Mouse (Mus musculus) myocyte (in vitro differentiated cells): ENCODE data around the gene Brf1.

Experiments
- CEBPB ChIP-seq: IDR thresholded peaks from 2 replicates; pipeline ENCODE4 v1.6.1; 2011; ENCODE audit warnings: mild to moderate bottlenecking, moderate library complexity; ENCODE audit not compliant: poor library complexity, insufficient read depth, severe bottlenecking
- E2F4 ChIP-seq: IDR thresholded peaks from one replicate; pipeline ENCODE4 v1.6.1; 2011; ENCODE audit warnings: mild to moderate bottlenecking, control low read depth, moderate library complexity; ENCODE audit not compliant: insufficient read depth
- MAX ChIP-seq: IDR thresholded peaks from one replicate; pipeline ENCODE4 v1.6.1; 2011; ENCODE audit warnings: low read depth, mild to moderate bottlenecking, control low read depth
- MYOD1 ChIP-seq, 3 experiments: IDR thresholded peaks; one replicate each; pipeline ENCODE4 v1.6.1; 2011; ENCODE audit warnings: control low read depth in 2 of 3, low read depth in 2 of 3, mild to moderate bottlenecking in 2 of 3, moderate library complexity in 1 of 3; ENCODE audit not compliant: insufficient read length in 2 of 3, control insufficient read depth in 1 of 3
- MYOG ChIP-seq, 3 experiments: IDR thresholded peaks; one replicate each; pipeline ENCODE4 v1.6.1; 2011; ENCODE audit warnings: control low read depth in 2 of 3, low read depth in 2 of 3, mild to moderate bottlenecking in 2 of 3; ENCODE audit not compliant: insufficient read length in 2 of 3, control insufficient read depth in 1 of 3, insufficient read depth in 1 of 3
- POLR2A ChIP-seq: IDR thresholded peaks from one replicate; pipeline ENCODE4 v1.6.1; 2011; ENCODE audit warnings: low read depth, mild to moderate bottlenecking, control low read depth, moderate library complexity; ENCODE audit not compliant: insufficient read length
- POLR2AphosphoS2 ChIP-seq: IDR thresholded peaks from one replicate; pipeline ENCODE4 v1.6.1; 2011; ENCODE audit warnings: low read depth, control low read depth; ENCODE audit not compliant: insufficient read length
- REST ChIP-seq: IDR thresholded peaks from one replicate; pipeline ENCODE4 v1.6.1; 2011; ENCODE audit warnings: mild to moderate bottlenecking, control low read depth, moderate library complexity; ENCODE audit not compliant: insufficient read depth, insufficient read length
- SRF ChIP-seq: IDR thresholded peaks from one replicate; pipeline ENCODE4 v1.6.1; 2011; ENCODE audit warnings: low read depth; ENCODE audit not compliant: control insufficient read depth, insufficient read length
- TCF12 ChIP-seq: IDR thresholded peaks from one replicate; pipeline ENCODE4 v1.6.1; 2011; ENCODE audit warnings: mild to moderate bottlenecking, control low read depth; ENCODE audit not compliant: poor library complexity, insufficient read depth, severe bottlenecking
- TCF3 ChIP-seq: IDR thresholded peaks from one replicate; pipeline ENCODE4 v1.6.1; 2011; ENCODE audit warnings: low read depth, control low read depth; ENCODE audit not compliant: insufficient read length
- USF1 ChIP-seq: IDR thresholded peaks from one replicate; pipeline ENCODE4 v1.6.1; 2011; ENCODE audit warnings: low read depth, mild to moderate bottlenecking, control low read depth, moderate library complexity

DNA sequence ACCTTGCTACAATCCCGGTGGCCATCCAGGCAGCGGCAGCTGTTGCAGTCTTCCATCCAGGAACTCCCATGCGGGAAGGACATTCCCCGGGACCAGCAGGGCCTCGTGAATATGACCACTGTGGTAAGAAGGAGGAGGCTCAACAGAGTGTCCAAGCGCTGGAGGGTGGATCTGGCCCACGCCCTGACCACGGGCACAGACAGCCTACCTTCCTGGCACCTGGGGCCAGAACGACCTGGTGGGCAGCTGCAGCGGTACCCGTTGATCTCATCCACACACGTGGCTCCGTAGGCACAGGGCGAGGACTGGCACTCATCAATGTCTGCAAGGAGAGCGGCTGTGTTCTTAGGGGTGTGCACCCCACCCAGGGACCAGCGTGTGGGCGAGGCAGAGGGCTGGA is 88.8 kb downstream of the Brf1 start:
- TF ChIP-seq MAX (no peak), TCF3 (no peak), POLR2A (no peak), E2F4 (no peak), SRF (no peak), USF1 (no peak), CEBPB (no peak), POLR2AphosphoS2 (no peak), REST (no peak), MYOG (IDR thresholded peaks at IDR 0.05; ENCODE audit: control insufficient read depth in 1 of 3, insufficient read depth in 1 of 3, insufficient read length in 2 of 3, low read depth in 2 of 3) (no peak), MYOD1 (IDR thresholded peaks at IDR 0.05; ENCODE audit: control insufficient read depth in 1 of 3, insufficient read length in 2 of 3, low read depth in 2 of 3) (peak in 1 of 3 experiments; percentile 3), TCF12 (no peak)
